Mouse (Mus musculus) myocyte (in vitro differentiated cells): Measurements from ENCODE around the gene Mthfd2l.

Experiments used
- MAX ChIP-seq: IDR thresholded peaks from one replicate; pipeline ENCODE4 v1.6.1; 2011; ENCODE audit warnings: low read depth, mild to moderate bottlenecking, control low read depth
- MYOD1 ChIP-seq, 3 experiments: IDR thresholded peaks; one replicate each; pipeline ENCODE4 v1.6.1; 2011; ENCODE audit warnings: control low read depth in 2 of 3, low read depth in 2 of 3, mild to moderate bottlenecking in 2 of 3, moderate library complexity in 1 of 3; ENCODE audit not compliant: insufficient read length in 2 of 3, control insufficient read depth in 1 of 3
- MYOG ChIP-seq, 3 experiments: IDR thresholded peaks; one replicate each; pipeline ENCODE4 v1.6.1; 2011; ENCODE audit warnings: control low read depth in 2 of 3, low read depth in 2 of 3, mild to moderate bottlenecking in 2 of 3; ENCODE audit not compliant: insufficient read length in 2 of 3, control insufficient read depth in 1 of 3, insufficient read depth in 1 of 3
- POLR2A ChIP-seq: IDR thresholded peaks from one replicate; pipeline ENCODE4 v1.6.1; 2011; ENCODE audit warnings: low read depth, mild to moderate bottlenecking, control low read depth, moderate library complexity; ENCODE audit not compliant: insufficient read length

GRCm38 (mm10) chr5:90908983-90909382 is 21.9 kb upstream of the Mthfd2l start:
- TF ChIP-seq POLR2A (no peak), MAX (no peak), MYOG (IDR thresholded peaks at IDR 0.05; ENCODE audit: control insufficient read depth in 1 of 3, insufficient read depth in 1 of 3, insufficient read length in 2 of 3, low read depth in 2 of 3) (no peak), MYOD1 (IDR thresholded peaks at IDR 0.05; ENCODE audit: control insufficient read depth in 1 of 3, insufficient read length in 2 of 3, low read depth in 2 of 3) (no peak)
